Mouse (Mus musculus) embryonic facial prominence, embryonic 15.5 days (tissue): Measurements from ENCODE around the gene Schip1. TPM values are rescaled to one million over a fixed set of nuclear protein-coding genes. Genes with fewer than 3 reads are reported as not detected.

Experiments used
- ATAC-seq: fragments of 200-750 bp; cut with Nextera tagmentation; 2 replicates; pipeline ENCODE4 v1.8.0; 2017; ENCODE audit warnings: low read depth, moderate TSS enrichment; ENCODE audit not compliant: insufficient number of reproducible peaks, low FRiP score, low TSS enrichment
- H3K27ac ChIP-seq: fragments of 300-500 bp; sonication (generic); replicated peaks from 2 replicates; pipeline ENCODE4 v1.5.1; 2015; ENCODE audit warnings: mild to moderate bottlenecking, inconsistent platforms
- H3K27me3 ChIP-seq: fragments of 300-500 bp; sonication (generic); 2 replicates; pipeline ENCODE4 v1.6.1; 2015; ENCODE audit warnings: inconsistent platforms
- H3K36me3 ChIP-seq: fragments of 300-500 bp; sonication (generic); 2 replicates; pipeline ENCODE4 v1.6.1; 2015; ENCODE audit warnings: mild to moderate bottlenecking, inconsistent platforms
- H3K4me1 ChIP-seq: fragments of 300-500 bp; sonication (generic); 2 replicates; pipeline ENCODE4 v1.6.1; 2015; ENCODE audit warnings: inconsistent platforms
- H3K4me2 ChIP-seq: fragments of 300-500 bp; sonication (generic); replicated peaks from 2 replicates; pipeline ENCODE4 v1.6.1; 2015; ENCODE audit warnings: mild to moderate bottlenecking, inconsistent platforms
- H3K4me3 ChIP-seq: fragments of 300-500 bp; sonication (generic); replicated peaks from 2 replicates; pipeline ENCODE4 v1.5.1; 2015; ENCODE audit warnings: mild to moderate bottlenecking, inconsistent platforms
- H3K9ac ChIP-seq: fragments of 300-500 bp; sonication (generic); 2 replicates; pipeline ENCODE4 v1.6.1; 2015; ENCODE audit warnings: inconsistent platforms
- H3K9me3 ChIP-seq: fragments of 300-500 bp; sonication (generic); replicated peaks from 2 replicates; pipeline ENCODE4 v1.6.1; 2016; ENCODE audit warnings: inconsistent platforms
- WGBS: fragments of 180-500 bp; shearing (Covaris S2); methylation state at CpG from one replicate; pipeline ENCODE4 v1.1.7; 2015; 5-methylcytosine and 5-hydroxymethylcytosine counted together
- polyA plus RNA-seq: library from polyadenylated mRNA; unstranded; fragments of >200 nt; fragmentation: Nextera tagmentation; extraction: Ambion mirVana; gene quantifications from 2 replicates; pipeline ENCODE4 v1.2.1, GENCODE M21; 2015

Schip1 gene
- polyA plus RNA-seq, 1 experiment from 2014 or later, result 30.9 TPM

DNA sequence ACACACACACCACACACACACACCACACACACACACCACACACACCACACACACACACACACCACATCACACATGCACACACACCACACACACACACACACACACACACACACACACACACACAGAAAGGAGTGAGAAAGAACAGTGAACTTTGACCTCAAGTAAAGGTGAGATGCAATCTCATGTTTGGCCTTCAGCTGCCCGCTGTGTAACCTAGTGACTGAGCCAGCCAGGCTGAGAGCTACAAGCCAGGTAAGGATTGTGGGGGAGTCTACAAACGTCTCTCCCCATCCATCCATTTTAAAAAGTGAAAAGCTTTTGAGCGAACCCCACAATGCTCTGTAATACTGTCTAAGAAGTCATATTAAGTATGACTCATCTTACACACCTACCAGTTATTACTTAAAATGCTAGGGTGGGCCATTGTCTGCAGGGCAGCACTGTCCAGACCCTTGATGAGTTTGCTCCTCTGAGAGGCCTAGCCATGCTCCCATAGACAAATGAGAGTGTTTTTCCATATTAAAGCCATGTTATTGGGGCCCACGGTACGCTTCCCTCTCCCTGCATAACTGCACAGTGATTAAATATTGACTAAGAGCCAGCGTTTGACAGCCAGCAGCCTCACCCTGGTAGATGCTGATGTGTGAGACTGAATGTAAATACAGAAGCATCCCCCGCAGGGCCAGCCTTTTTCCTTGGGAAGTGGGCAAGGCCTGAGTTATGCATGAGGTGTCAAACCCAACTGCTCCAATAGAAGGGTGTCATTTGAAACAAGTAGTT lies 448.9 kb downstream of the Schip1 start:
- 69% methylated on average over 7 of the region's 7 CpGs for WGBS
- Histone ChIP-seq H3K4me1 (peaks cover 7% of the 10 kb centered on the region; the same call in 1 of the 2 replicates), H3K27me3 (no peaks in the 10 kb centered on the region), H3K9ac (no peak overlapping the region), H3K27ac (no peak overlapping the region), H3K4me3 (no peak overlapping the region), H3K36me3 (no peaks in the 10 kb centered on the region), H3K4me2 (no peak overlapping the region), H3K9me3 (no peaks in the 10 kb centered on the region)
- no peak for ATAC-seq

DNA sequence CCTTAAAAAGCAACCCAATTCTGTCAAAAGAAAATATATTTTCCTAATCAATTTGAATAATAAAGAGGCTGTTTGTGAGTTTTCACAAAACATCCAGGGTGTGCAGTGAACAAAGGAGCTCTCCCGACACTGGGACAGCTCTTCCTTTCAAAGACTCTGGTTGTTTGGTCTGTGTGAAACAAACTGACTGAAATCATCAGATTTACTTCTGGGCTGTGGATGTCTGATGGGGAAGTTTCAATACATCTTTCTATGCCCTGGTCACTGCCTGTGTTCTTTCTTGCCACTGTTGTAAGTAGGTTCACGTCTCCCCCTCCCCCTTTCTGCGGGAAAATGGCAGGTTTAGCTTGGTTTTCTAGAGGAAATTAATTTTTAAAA lies 449.5 kb downstream of the Schip1 start:
- Histone ChIP-seq H3K36me3 (no peaks in the 10 kb centered on the region), H3K27me3 (no peaks in the 10 kb centered on the region), H3K4me1 (peaks cover 2% of the 10 kb centered on the region; the same call in 1 of the 2 replicates), H3K4me2 (no peak overlapping the region), H3K9ac (no peak overlapping the region), H3K9me3 (no peaks in the 10 kb centered on the region), H3K4me3 (no peak overlapping the region), H3K27ac (no peak overlapping the region)
- 79% methylated on average over 3 of the region's 3 CpGs for WGBS
- no peak for ATAC-seq

GRCm38 (mm10) chr3:68514717-68515116 lies 450.1 kb downstream of the Schip1 start:
- Histone ChIP-seq H3K27me3 (no peaks in the 10 kb centered on the region), H3K4me1 (no peaks in the 10 kb centered on the region; the same call in 1 of the 2 replicates), H3K27ac (no peak overlapping the region), H3K4me3 (no peak overlapping the region), H3K36me3 (no peaks in the 10 kb centered on the region), H3K9ac (no peak overlapping the region), H3K4me2 (no peak overlapping the region), H3K9me3 (no peaks in the 10 kb centered on the region)
- no peak for ATAC-seq
- 82% methylated on average over 3 of the region's 3 CpGs for WGBS

GRCm38 (mm10) chr3:68516393-68517081 lies 451.9 kb downstream of the Schip1 start:
- Histone ChIP-seq H3K27me3 (no peaks in the 10 kb centered on the region), H3K4me3 (no peak overlapping the region), H3K4me1 (no peaks in the 10 kb centered on the region; the same call in 1 of the 2 replicates), H3K27ac (no peak overlapping the region), H3K36me3 (no peaks in the 10 kb centered on the region), H3K9me3 (no peaks in the 10 kb centered on the region), H3K9ac (no peak overlapping the region), H3K4me2 (no peak overlapping the region)
- 70% methylated on average over 12 of the region's 12 CpGs for WGBS
- no peak for ATAC-seq

- H3K4me1 ChIP-seq, result no peaks in the 10 kb centered on the region; the same call in 1 of the 2 replicates
- H3K4me2 ChIP-seq, result no peak overlapping the region
- ATAC-seq, result no peak
- no peaks in the 10 kb centered on the region for H3K9me3 ChIP-seq
- H3K4me3 ChIP-seq, result no peak overlapping the region
- 0 out of 2 replicates have a peak overlapping the region, but pooled peaks have one; percentile 17 for H3K27ac ChIP-seq
- H3K36me3 ChIP-seq, result no peaks in the 10 kb centered on the region
- no peak overlapping the region for H3K9ac ChIP-seq
- WGBS, result 35% methylated on average over 7 of the region's 7 CpGs
- H3K27me3 ChIP-seq, result no peaks in the 10 kb centered on the region
Observed at GRCm38 (mm10) chr3:68517236-68517635, 452.6 kb downstream of the Schip1 start.

- 85% methylated on average over 8 of the region's 8 CpGs for WGBS
- no peaks in the 10 kb centered on the region; the same call in 1 of the 2 replicates for H3K4me1 ChIP-seq
- no peaks in the 10 kb centered on the region for H3K36me3 ChIP-seq
- H3K27me3 ChIP-seq, result no peaks in the 10 kb centered on the region
- H3K4me2 ChIP-seq, result no peak overlapping the region
- no peak overlapping the region for H3K9ac ChIP-seq
- no peak for ATAC-seq
- no peak overlapping the region for H3K4me3 ChIP-seq
- H3K27ac ChIP-seq, result no peak overlapping the region
- no peaks in the 10 kb centered on the region for H3K9me3 ChIP-seq
Observed at GRCm38 (mm10) chr3:68518041-68518440, 453.4 kb downstream of the Schip1 start.

GRCm38 (mm10) chr3:68518586-68518985 lies 454.0 kb downstream of the Schip1 start:
- 91% methylated on average over 5 of the region's 5 CpGs for WGBS

DNA sequence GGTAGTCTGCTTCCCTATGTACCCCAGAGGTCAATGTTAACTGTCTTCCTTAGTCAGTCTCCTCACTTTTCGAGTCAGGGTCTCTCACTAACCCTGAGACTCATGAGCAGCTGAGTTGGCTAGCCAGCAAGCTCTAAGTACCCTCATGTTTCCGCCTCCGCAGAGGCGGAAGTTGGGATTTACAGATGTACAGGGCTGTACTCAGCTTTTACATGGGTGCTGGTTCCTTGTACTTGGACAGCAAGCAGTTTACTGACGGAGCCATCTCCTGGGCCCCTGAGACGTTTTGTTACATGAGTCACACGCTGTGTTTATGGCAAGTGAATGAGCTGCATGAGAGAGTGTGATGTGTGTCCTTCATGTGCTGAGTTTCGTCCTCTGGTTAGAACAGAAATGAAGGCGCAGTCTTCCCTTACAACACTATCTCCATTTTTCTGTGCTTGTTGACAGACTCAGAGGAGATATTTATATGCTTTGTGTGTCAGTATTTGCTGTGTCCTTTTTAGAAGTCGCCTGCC lies 460.8 kb downstream of the Schip1 start:
- no peaks in the 10 kb centered on the region for H3K27me3 ChIP-seq
- H3K36me3 ChIP-seq, result no peaks in the 10 kb centered on the region
- ATAC-seq, result no peak
- no peak overlapping the region for H3K27ac ChIP-seq
- H3K4me1 ChIP-seq, result no peaks in the 10 kb centered on the region
- H3K4me3 ChIP-seq, result no peak overlapping the region
- 92% methylated on average over 10 of the region's 10 CpGs for WGBS
- no peak overlapping the region for H3K9ac ChIP-seq
- H3K4me2 ChIP-seq, result no peak overlapping the region
- no peaks in the 10 kb centered on the region for H3K9me3 ChIP-seq

More at GRCm38 (mm10) chr3:68518586-68518985, 454.0 kb downstream of the Schip1 start:
- no peak overlapping the region for H3K4me2 ChIP-seq
- no peak for ATAC-seq
- H3K36me3 ChIP-seq, result no peaks in the 10 kb centered on the region
- no peaks in the 10 kb centered on the region for H3K9me3 ChIP-seq
- H3K4me3 ChIP-seq, result no peak overlapping the region
- no peaks in the 10 kb centered on the region; the same call in 1 of the 2 replicates for H3K4me1 ChIP-seq
- H3K27ac ChIP-seq, result no peak overlapping the region
- H3K27me3 ChIP-seq, result no peaks in the 10 kb centered on the region
- H3K9ac ChIP-seq, result no peak overlapping the region

GRCm38 (mm10) chr3:68526416-68526815 lies 461.8 kb downstream of the Schip1 start:
- WGBS, result 46% methylated on average over 4 of the region's 4 CpGs
- no peaks in the 10 kb centered on the region for H3K27me3 ChIP-seq
- no peak overlapping the region for H3K9ac ChIP-seq
- H3K9me3 ChIP-seq, result no peaks in the 10 kb centered on the region
- no peaks in the 10 kb centered on the region for H3K4me1 ChIP-seq
- H3K36me3 ChIP-seq, result no peaks in the 10 kb centered on the region
- no peak overlapping the region for H3K4me2 ChIP-seq
- ATAC-seq, result no peak
- no peak overlapping the region for H3K27ac ChIP-seq
- no peak overlapping the region for H3K4me3 ChIP-seq

DNA sequence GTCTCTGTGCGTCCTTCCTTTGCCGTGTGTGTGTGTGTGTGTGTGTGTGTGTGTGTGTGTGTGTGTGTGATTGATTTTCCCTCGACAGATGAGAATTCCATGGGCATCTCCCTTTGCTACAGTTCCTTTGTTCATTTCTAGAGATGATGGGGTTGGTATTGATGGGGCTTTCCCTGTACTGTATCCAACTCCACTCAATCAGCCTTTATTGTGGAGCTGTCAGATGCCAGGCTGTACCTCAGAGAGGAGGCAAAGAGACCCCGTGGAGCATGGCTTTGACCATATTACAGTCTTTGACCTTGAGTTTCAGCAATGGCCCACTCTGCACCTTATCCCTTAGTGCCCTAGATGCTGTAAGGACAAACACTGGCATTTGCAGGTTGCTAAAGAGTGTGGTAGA lies 462.6 kb downstream of the Schip1 start:
- no peaks in the 10 kb centered on the region for H3K4me1 ChIP-seq
- H3K27me3 ChIP-seq, result no peaks in the 10 kb centered on the region
- 86% methylated on average over 4 of the region's 4 CpGs for WGBS

DNA sequence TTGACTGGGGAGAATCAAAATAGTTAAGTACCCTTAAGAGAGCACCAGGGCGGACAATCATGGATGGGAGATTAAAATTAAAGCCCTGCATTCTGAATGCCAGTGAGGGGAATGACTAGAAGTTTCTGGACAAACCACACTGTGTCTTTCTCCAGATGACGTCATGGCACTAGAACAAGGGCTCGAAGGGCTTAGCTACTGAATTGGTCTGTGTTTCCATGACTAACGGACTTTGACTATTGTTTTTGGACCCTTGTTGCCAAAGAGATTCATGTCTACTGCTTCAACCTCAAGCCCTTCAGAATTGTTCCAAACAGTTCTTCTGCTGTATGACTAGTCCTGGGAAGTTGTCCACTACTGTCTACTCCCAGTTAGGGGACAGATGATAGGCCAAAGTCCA lies 467.3 kb downstream of the Schip1 start:
- 87% methylated on average over 4 of the region's 4 CpGs for WGBS
- peaks cover 8% of the 10 kb centered on the region for H3K4me1 ChIP-seq
- H3K9me3 ChIP-seq, result no peaks in the 10 kb centered on the region
- H3K4me3 ChIP-seq, result no peak overlapping the region
- H3K27ac ChIP-seq, result no peak overlapping the region
- H3K36me3 ChIP-seq, result no peaks in the 10 kb centered on the region
- H3K4me2 ChIP-seq, result no peak overlapping the region
- no peak for ATAC-seq
- no peak overlapping the region for H3K9ac ChIP-seq
- H3K27me3 ChIP-seq, result no peaks in the 10 kb centered on the region

More for the DNA sequence above, 462.6 kb downstream of the Schip1 start:
- Histone ChIP-seq H3K4me3 (no peak overlapping the region), H3K9me3 (no peaks in the 10 kb centered on the region), H3K27ac (no peak overlapping the region), H3K4me2 (no peak overlapping the region), H3K36me3 (no peaks in the 10 kb centered on the region), H3K9ac (no peak overlapping the region)
- no peak for ATAC-seq
